Mouse (Mus musculus): Measurements from ENCODE around the gene Gm10100.
"Not testable (repeated sequence)": the region's sequence is repeated elsewhere in the genome, so short reads cannot be mapped to it uniquely, and the experiment has no call there.

GRCm38 (mm10) chr10:77772142-77772541 lies 45.9 kb downstream of the Gm10100 start:
- TF ChIP-seq CTCF (conservative IDR thresholded peaks at IDR 0.05; ENCODE audit: low read length); POU5F1 (IDR thresholded peaks at IDR 0.05; ENCODE audit: borderline replicate concordance, low read length): not testable (repeated sequence)

Data from E14TG2a.4 (cell line).